In genomic region chr14:40789110-40789509, GRCm38 (mm10) we compare ENCODE assay signal across 8 mouse cellular contexts.
DNase-seq lines count a peak whose midpoint lies in the region; ATAC-seq and TF ChIP-seq lines count a peak whose summit lies in the region.

No protein-coding gene starts in this region.

- H3K36me3 ChIP-seq in hindbrain, postnatal 0 days (ENCODE audit: insufficient read depth, low read length) = no peaks in the 10 kb centered on the region

- peak; percentile 66; the same call in 1 of the 2 replicates for ATAC-seq in hindbrain, postnatal 0 days
- no peak for ATAC-seq in granulocyte monocyte progenitor cell, adult 5-6 weeks (replicated peaks; ENCODE audit: poor library complexity, severe bottlenecking)
- ATAC-seq in megakaryocyte, adult 5-6 weeks (ENCODE audit: poor library complexity, severe bottlenecking) = no peak

- intact Hi-C loops in heart, postnatal 14 days (cut with DNase I) = no loop called here

- no peak overlapping the region for H3K9ac ChIP-seq in hindbrain, postnatal 0 days (replicated peaks; ENCODE audit: low read length)

- DNase-seq in heart, postnatal 14 days = peak; percentile 13 to 38
- no peak for DNase-seq in heart, adult 9 months (ENCODE audit: low spot score in 2 of 2)
- DNase-seq in ES-CJ7 (ENCODE audit: low read depth, low spot score) = peak; percentile 84
- DNase-seq in hindbrain, postnatal 0 days (ENCODE audit: low spot score) = peak; percentile 65
- DNase-seq in lung, postnatal 10 days = peak; percentile 42

- H3K27me3 ChIP-seq in hindbrain, postnatal 0 days (ENCODE audit: insufficient read depth, low read length) = no peaks in the 10 kb centered on the region

- H3K9me3 ChIP-seq in hindbrain, postnatal 0 days (ENCODE audit: low read length) = no peaks in the 10 kb centered on the region

- no peak for TF ChIP-seq POLR2A in cortical plate, adult 2 months (IDR thresholded peaks at IDR 0.05; ENCODE audit: extremely low read depth, insufficient read depth, low read length)

- TF ChIP-seq CTCF in cortical plate, adult 2 months (IDR thresholded peaks at IDR 0.05; ENCODE audit: extremely low read depth, insufficient read depth, low read length) = peak; percentile 37; the same call in 1 of the 2 replicates
- peak; percentile 59 for TF ChIP-seq CTCF in hindbrain, postnatal 0 days (IDR thresholded peaks at IDR 0.05; ENCODE audit: low read depth)

- no peak overlapping the region for H3K4me3 ChIP-seq in cortical plate, adult 2 months (ENCODE audit: insufficient read depth, low read length)
- no peak overlapping the region for H3K4me3 ChIP-seq in hindbrain, postnatal 0 days (ENCODE audit: low read length)

- no peak overlapping the region for H3K27ac ChIP-seq in cortical plate, adult 2 months (ENCODE audit: insufficient read depth, low read length)
- no peak overlapping the region for H3K27ac ChIP-seq in hindbrain, postnatal 0 days

- 16% methylated on average over 3 of the region's 3 CpGs for WGBS in hindbrain, postnatal 0 days

- no peaks in the 10 kb centered on the region for H3K4me1 ChIP-seq in cortical plate, adult 2 months (ENCODE audit: control insufficient read depth, insufficient read depth, low read length)
- no peaks in the 10 kb centered on the region for H3K4me1 ChIP-seq in hindbrain, postnatal 0 days (ENCODE audit: insufficient read depth, low read length)

- H3K4me2 ChIP-seq in hindbrain, postnatal 0 days (ENCODE audit: low read depth, low read length) = no peak overlapping the region

Comparison
In these comparisons a context has a peak if more than half of its experiments do, and no peak if none do; other contexts are left out.
1. DNase-seq: peak in heart, postnatal 14 days (2 of 2), ES-CJ7 (single experiment), hindbrain, postnatal 0 days (single experiment) and lung, postnatal 10 days (single experiment); none in heart, adult 9 months (0 of 2).